Mouse (Mus musculus) small intestine, adult 2 months (tissue): ENCODE results near the gene Cited4. TPM values are rescaled to one million over a fixed set of nuclear protein-coding genes. Genes with fewer than 3 reads are reported as not detected.
A peak's percentile ranks its signal among the peaks of the same experiment; 100 is the strongest.

Experiments
- H3K27ac ChIP-seq: fragments of 200-500 bp; 2 replicates; pipeline ENCODE4 v1.5.1; 2012; ENCODE audit warnings: low read depth, low read length, control low read depth, inconsistent platforms; ENCODE audit not compliant: insufficient read depth
- H3K27me3 ChIP-seq: fragments of 200-500 bp; 2 replicates; pipeline ENCODE4 v1.6.1; 2012; ENCODE audit warnings: mild to moderate bottlenecking, moderate library complexity, low read length, inconsistent platforms; ENCODE audit not compliant: control insufficient read depth, insufficient read depth
- H3K36me3 ChIP-seq: fragments of 200-500 bp; 2 replicates; pipeline ENCODE4 v1.6.1; 2012; ENCODE audit warnings: mild to moderate bottlenecking, low read length, control low read depth, inconsistent platforms; ENCODE audit not compliant: control insufficient read depth, insufficient read depth
- H3K4me1 ChIP-seq: fragments of 200-500 bp; 2 replicates; pipeline ENCODE4 v1.6.1; 2012; ENCODE audit warnings: low read length, inconsistent platforms, mixed read lengths; ENCODE audit not compliant: control insufficient read depth, insufficient read depth, insufficient read length
- H3K4me3 ChIP-seq: fragments of 200-500 bp; 2 replicates; pipeline ENCODE4 v1.5.1; 2012; ENCODE audit warnings: low read depth, mild to moderate bottlenecking, control low read depth, inconsistent platforms, low read length, moderate library complexity
- CTCF ChIP-seq: fragments of 200-500 bp; IDR thresholded peaks from 2 replicates; pipeline ENCODE4 v1.5.1; 2012; ENCODE audit warnings: low read depth, mild to moderate bottlenecking, control low read depth, inconsistent platforms, low read length, moderate library complexity, mixed read lengths; ENCODE audit not compliant: insufficient replicate concordance, insufficient read length; ENCODE audit errors: extremely low read depth
- POLR2A ChIP-seq: fragments of 200-500 bp; IDR thresholded peaks from 2 replicates; pipeline ENCODE4 v1.6.1; 2012; ENCODE audit warnings: low read depth, mild to moderate bottlenecking, control low read depth, inconsistent platforms, low read length, moderate library complexity
- WGBS: fragments of 180-500 bp; shearing (Covaris S2); methylation state at CpG from one replicate; pipeline ENCODE4 v1.1.7; 2018; 5-methylcytosine and 5-hydroxymethylcytosine counted together
- polyA plus RNA-seq: library from polyadenylated mRNA; depleted of rRNA; stranded (reverse); fragments of >200 nt; gene quantifications from 2 replicates; pipeline ENCODE4 v1.2.3, GENCODE M21; 2012; rRNA removed

Cited4 gene
- 18.6 and 21.0 TPM in 2 replicates for polyA plus RNA-seq

GRCm38 (mm10) chr4:120666358-120667024, at the start of gene Cited4:
TSS of gene Cited4 (plus strand) at chr4:120666572.
- Histone ChIP-seq H3K27ac (peak within 1 kb of the TSS; percentile 10; the same call in 1 of the 2 replicates), H3K4me3 (peak within 1 kb of the TSS; percentile 78), H3K36me3 (no peaks in the 10 kb centered on the region), H3K4me1 (peaks cover 2% of the 10 kb centered on the region; the same call in 1 of the 2 replicates), H3K27me3 (no peaks in the 10 kb centered on the region)
- TF ChIP-seq POLR2A (peak; percentile 98), CTCF (no peak)
- under 1% methylated on average over 50 of the region's 50 CpGs for WGBS

- H3K4me3 ChIP-seq: no peak overlapping the region
- no peaks in the 10 kb centered on the region for H3K36me3 ChIP-seq
- no peak overlapping the region for H3K27ac ChIP-seq
- H3K4me1 ChIP-seq: no peaks in the 10 kb centered on the region
- 91% methylated on average over 6 of the region's 6 CpGs for WGBS
- no peaks in the 10 kb centered on the region for H3K27me3 ChIP-seq
- TF ChIP-seq POLR2A (no peak), CTCF (no peak)
Observed at GRCm38 (mm10) chr4:120627728-120628127, 38.6 kb upstream of the Cited4 start.

GRCm38 (mm10) chr4:120630218-120630931, 36.0 kb upstream of the Cited4 start:
- no peaks in the 10 kb centered on the region for H3K36me3 ChIP-seq
- no peak for TF ChIP-seq CTCF
- H3K4me1 ChIP-seq: no peaks in the 10 kb centered on the region
- H3K4me3 ChIP-seq: no peak overlapping the region
- WGBS: 30% methylated on average over 8 of the region's 8 CpGs
- H3K27ac ChIP-seq: no peak overlapping the region
- H3K27me3 ChIP-seq: no peaks in the 10 kb centered on the region

- Histone ChIP-seq H3K27me3 (no peaks in the 10 kb centered on the region), H3K36me3 (no peaks in the 10 kb centered on the region), H3K4me3 (no peak overlapping the region), H3K4me1 (no peaks in the 10 kb centered on the region), H3K27ac (no peak overlapping the region)
- 84% methylated on average over 6 of the region's 6 CpGs for WGBS
- TF ChIP-seq POLR2A (no peak), CTCF (no peak)
Observed at GRCm38 (mm10) chr4:120631828-120632227, 34.5 kb upstream of the Cited4 start.

GRCm38 (mm10) chr4:120635351-120635750, 31.0 kb upstream of the Cited4 start:
- no peaks in the 10 kb centered on the region for H3K36me3 ChIP-seq
- 84% methylated on average over 2 of the region's 2 CpGs for WGBS
- no peak overlapping the region for H3K27ac ChIP-seq
- H3K27me3 ChIP-seq: no peaks in the 10 kb centered on the region
- TF ChIP-seq CTCF (no peak), POLR2A (no peak)
- H3K4me1 ChIP-seq: no peaks in the 10 kb centered on the region
- H3K4me3 ChIP-seq: no peak overlapping the region

- no peaks in the 10 kb centered on the region for H3K36me3 ChIP-seq
- no peak overlapping the region for H3K27ac ChIP-seq
- TF ChIP-seq CTCF: no peak
- TF ChIP-seq POLR2A: no peak
- no peaks in the 10 kb centered on the region for H3K4me1 ChIP-seq
- no peak overlapping the region for H3K4me3 ChIP-seq
- WGBS: 91% methylated on average over 6 of the region's 6 CpGs
- H3K27me3 ChIP-seq: no peaks in the 10 kb centered on the region
Observed at GRCm38 (mm10) chr4:120641946-120642345, 24.4 kb upstream of the Cited4 start.

GRCm38 (mm10) chr4:120643899-120644298, 22.5 kb upstream of the Cited4 start:
- H3K27me3 ChIP-seq: 0 out of 2 replicates have a peak, but pooled peaks cover under 1% of the 10 kb centered on the region
- TF ChIP-seq POLR2A (no peak), CTCF (no peak)
- no peaks in the 10 kb centered on the region for H3K36me3 ChIP-seq
- WGBS: 80% methylated on average over 3 of the region's 3 CpGs
- no peak overlapping the region for H3K27ac ChIP-seq
- H3K4me3 ChIP-seq: no peak overlapping the region
- H3K4me1 ChIP-seq: no peaks in the 10 kb centered on the region
